Mouse (Mus musculus): ENCODE data around the gene 2410015M20Rik. TPM values are rescaled to one million over a fixed set of nuclear protein-coding genes. Genes with fewer than 3 reads are reported as not detected.
A peak's percentile ranks its signal among the peaks of the same experiment; 100 is the strongest.

The 2410015M20Rik gene
- total RNA-seq (2014; rRNA removed): 201 and 208 TPM in 2 replicates
- 214 and 259 TPM in 2 replicates for polyA plus RNA-seq (2012; rRNA removed)

- TF ChIP-seq POLR2A (IDR thresholded peaks at IDR 0.05; ENCODE audit: extremely low read depth, insufficient read depth, low read length) (peak; percentile 79), CTCF (IDR thresholded peaks at IDR 0.05; ENCODE audit: low read depth, low read length) (peak; percentile 51)
- peaks cover 15% of the 10 kb centered on the region; the same call in 1 of the 2 replicates for H3K79me2 ChIP-seq (ENCODE audit: control insufficient read depth, insufficient read depth, low read length)
- peaks cover 11% of the 10 kb centered on the region for H3K36me3 ChIP-seq (ENCODE audit: control insufficient read depth, insufficient read depth, low read length)
- H3K4me3 ChIP-seq (ENCODE audit: insufficient read depth, low read depth, low read length): peak within 1 kb of the TSS; percentile 83
- DNase-seq (ENCODE audit: extremely low read depth, low read depth, low spot score): peak; percentile 98
- no peaks in the 10 kb centered on the region for H3K27me3 ChIP-seq (ENCODE audit: control insufficient read depth, insufficient read depth, low read length)
- peak within 1 kb of the TSS; percentile 91 for H3K9ac ChIP-seq (ENCODE audit: low read depth, low read length)
- peaks cover 16% of the 10 kb centered on the region for H3K4me1 ChIP-seq (ENCODE audit: control insufficient read depth, insufficient read depth, low read length)
- peak within 1 kb of the TSS; percentile 90 for H3K27ac ChIP-seq (replicated peaks; ENCODE audit: insufficient read depth, low read depth, low read length)
- 0% methylated on average over 44 of the region's 44 CpGs for WGBS
Observed at GRCm38 (mm10) chr17:56609452-56610171, at the start of gene 2410015M20Rik. Gene 2410015M20Rik, minus strand, starts transcription at chr17:56609771.

GRCm38 (mm10) chr17:56656171-56656570, 46.6 kb upstream of the 2410015M20Rik start:
- H3K36me3 ChIP-seq (ENCODE audit: control insufficient read depth, insufficient read depth, low read length): no peaks in the 10 kb centered on the region
- no peak overlapping the region for H3K4me3 ChIP-seq (ENCODE audit: insufficient read depth, low read depth, low read length)
- WGBS: 87% methylated on average over 6 of the region's 6 CpGs
- no peak for TF ChIP-seq POLR2A (IDR thresholded peaks at IDR 0.05; ENCODE audit: extremely low read depth, insufficient read depth, low read length)
- TF ChIP-seq CTCF (IDR thresholded peaks at IDR 0.05; ENCODE audit: low read depth, low read length): no peak
- H3K79me2 ChIP-seq (ENCODE audit: control insufficient read depth, insufficient read depth, low read length): no peaks in the 10 kb centered on the region
- no peak overlapping the region for H3K9ac ChIP-seq (ENCODE audit: low read depth, low read length)
- DNase-seq (ENCODE audit: extremely low read depth, low read depth, low spot score): no peak
- H3K4me1 ChIP-seq (ENCODE audit: control insufficient read depth, insufficient read depth, low read length): no peaks in the 10 kb centered on the region
- H3K27ac ChIP-seq (replicated peaks; ENCODE audit: insufficient read depth, low read depth, low read length): no peak overlapping the region
- H3K27me3 ChIP-seq (ENCODE audit: control insufficient read depth, insufficient read depth, low read length): no peaks in the 10 kb centered on the region

- WGBS: 41% methylated on average over 3 of the region's 3 CpGs
- TF ChIP-seq POLR2A (IDR thresholded peaks at IDR 0.05; ENCODE audit: extremely low read depth, insufficient read depth, low read length) (no peak), CTCF (IDR thresholded peaks at IDR 0.05; ENCODE audit: low read depth, low read length) (no peak)
- H3K79me2 ChIP-seq (ENCODE audit: control insufficient read depth, insufficient read depth, low read length): no peaks in the 10 kb centered on the region
- no peaks in the 10 kb centered on the region for H3K4me1 ChIP-seq (ENCODE audit: control insufficient read depth, insufficient read depth, low read length)
- DNase-seq (ENCODE audit: extremely low read depth, low read depth, low spot score): no peak
- no peak overlapping the region for H3K9ac ChIP-seq (ENCODE audit: low read depth, low read length)
- H3K27me3 ChIP-seq (ENCODE audit: control insufficient read depth, insufficient read depth, low read length): no peaks in the 10 kb centered on the region
- H3K27ac ChIP-seq (replicated peaks; ENCODE audit: insufficient read depth, low read depth, low read length): no peak overlapping the region
- H3K4me3 ChIP-seq (ENCODE audit: insufficient read depth, low read depth, low read length): no peak overlapping the region
- no peaks in the 10 kb centered on the region for H3K36me3 ChIP-seq (ENCODE audit: control insufficient read depth, insufficient read depth, low read length)
Observed at GRCm38 (mm10) chr17:56655311-56655710, 45.7 kb upstream of the 2410015M20Rik start.

DNA sequence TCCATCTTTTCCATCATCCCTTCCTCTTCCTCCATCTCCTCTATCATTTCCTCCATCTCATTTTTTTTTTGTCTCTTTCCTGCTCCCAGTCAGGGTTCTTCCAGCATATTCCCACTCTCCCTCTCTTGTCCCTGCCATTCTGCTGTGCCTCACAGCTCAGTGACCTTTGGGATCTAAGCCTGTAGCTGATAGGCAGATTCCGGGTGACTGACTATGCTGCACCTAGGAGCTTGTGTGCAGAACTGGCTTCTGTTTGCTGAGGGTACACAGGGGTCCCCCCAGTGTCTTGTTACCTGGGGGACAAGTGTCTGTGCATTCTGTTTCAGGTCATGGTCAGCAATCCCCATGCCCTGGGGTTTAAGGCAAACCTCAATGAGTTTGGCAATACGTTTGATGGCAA, 45.2 kb upstream of the 2410015M20Rik start:
- no peak for TF ChIP-seq CTCF (IDR thresholded peaks at IDR 0.05; ENCODE audit: low read depth, low read length)
- no peak for TF ChIP-seq POLR2A (IDR thresholded peaks at IDR 0.05; ENCODE audit: extremely low read depth, insufficient read depth, low read length)
- Histone ChIP-seq H3K36me3 (ENCODE audit: control insufficient read depth, insufficient read depth, low read length) (no peaks in the 10 kb centered on the region), H3K79me2 (ENCODE audit: control insufficient read depth, insufficient read depth, low read length) (no peaks in the 10 kb centered on the region), H3K4me1 (ENCODE audit: control insufficient read depth, insufficient read depth, low read length) (no peaks in the 10 kb centered on the region), H3K9ac (ENCODE audit: low read depth, low read length) (no peak overlapping the region), H3K27me3 (ENCODE audit: control insufficient read depth, insufficient read depth, low read length) (no peaks in the 10 kb centered on the region), H3K4me3 (ENCODE audit: insufficient read depth, low read depth, low read length) (no peak overlapping the region), H3K27ac (replicated peaks; ENCODE audit: insufficient read depth, low read depth, low read length) (no peak overlapping the region)
- WGBS: 30% methylated on average over 2 of the region's 2 CpGs
- DNase-seq (ENCODE audit: extremely low read depth, low read depth, low spot score): no peak

DNA sequence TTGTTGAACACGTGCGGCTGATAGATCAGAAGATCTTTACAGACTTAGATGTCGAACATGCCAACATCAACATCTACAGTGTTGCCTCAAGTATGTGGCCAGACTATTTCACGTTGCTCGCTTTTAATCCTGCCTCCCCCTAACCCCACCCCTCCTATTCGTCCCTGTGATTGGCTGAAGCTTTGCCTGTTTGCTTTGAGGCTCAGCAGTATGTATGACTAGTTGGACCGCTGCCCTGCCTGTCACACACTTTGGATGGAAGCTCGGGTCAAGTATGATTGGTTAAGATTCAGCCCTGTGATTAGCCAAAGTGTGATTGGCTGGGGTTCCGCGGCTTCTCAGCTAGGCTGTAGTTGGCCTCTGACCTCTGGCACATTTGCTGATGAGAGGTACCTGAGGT, 42.2 kb upstream of the 2410015M20Rik start:
- H3K36me3 ChIP-seq (ENCODE audit: control insufficient read depth, insufficient read depth, low read length): no peaks in the 10 kb centered on the region
- H3K79me2 ChIP-seq (ENCODE audit: control insufficient read depth, insufficient read depth, low read length): no peaks in the 10 kb centered on the region
- H3K9ac ChIP-seq (ENCODE audit: low read depth, low read length): no peak overlapping the region
- no peaks in the 10 kb centered on the region for H3K27me3 ChIP-seq (ENCODE audit: control insufficient read depth, insufficient read depth, low read length)
- 10% methylated on average over 10 of the region's 10 CpGs for WGBS
- peak; percentile 87 for DNase-seq (ENCODE audit: extremely low read depth, low read depth, low spot score)
- no peak for TF ChIP-seq CTCF (IDR thresholded peaks at IDR 0.05; ENCODE audit: low read depth, low read length)
- no peak for TF ChIP-seq POLR2A (IDR thresholded peaks at IDR 0.05; ENCODE audit: extremely low read depth, insufficient read depth, low read length)
- H3K4me1 ChIP-seq (ENCODE audit: control insufficient read depth, insufficient read depth, low read length): no peaks in the 10 kb centered on the region
- H3K27ac ChIP-seq (replicated peaks; ENCODE audit: insufficient read depth, low read depth, low read length): peak overlapping the region; percentile 37; the same call in 1 of the 2 replicates
- no peak overlapping the region for H3K4me3 ChIP-seq (ENCODE audit: insufficient read depth, low read depth, low read length)

- WGBS: 63% methylated on average over 13 of the region's 13 CpGs
- no peak for DNase-seq (ENCODE audit: extremely low read depth, low read depth, low spot score)
- TF ChIP-seq CTCF (IDR thresholded peaks at IDR 0.05; ENCODE audit: low read depth, low read length) (no peak), POLR2A (IDR thresholded peaks at IDR 0.05; ENCODE audit: extremely low read depth, insufficient read depth, low read length) (no peak)
- Histone ChIP-seq H3K4me3 (ENCODE audit: insufficient read depth, low read depth, low read length) (no peak overlapping the region), H3K4me1 (ENCODE audit: control insufficient read depth, insufficient read depth, low read length) (peaks cover 1% of the 10 kb centered on the region; the same call in 1 of the 2 replicates), H3K79me2 (ENCODE audit: control insufficient read depth, insufficient read depth, low read length) (no peaks in the 10 kb centered on the region), H3K9ac (ENCODE audit: low read depth, low read length) (no peak overlapping the region), H3K27ac (replicated peaks; ENCODE audit: insufficient read depth, low read depth, low read length) (no peak overlapping the region), H3K36me3 (ENCODE audit: control insufficient read depth, insufficient read depth, low read length) (no peaks in the 10 kb centered on the region), H3K27me3 (ENCODE audit: control insufficient read depth, insufficient read depth, low read length) (no peaks in the 10 kb centered on the region)
Observed at GRCm38 (mm10) chr17:56647546-56647945, 38.0 kb upstream of the 2410015M20Rik start.
